Mouse (Mus musculus): ENCODE data around the gene Per1.

DNA sequence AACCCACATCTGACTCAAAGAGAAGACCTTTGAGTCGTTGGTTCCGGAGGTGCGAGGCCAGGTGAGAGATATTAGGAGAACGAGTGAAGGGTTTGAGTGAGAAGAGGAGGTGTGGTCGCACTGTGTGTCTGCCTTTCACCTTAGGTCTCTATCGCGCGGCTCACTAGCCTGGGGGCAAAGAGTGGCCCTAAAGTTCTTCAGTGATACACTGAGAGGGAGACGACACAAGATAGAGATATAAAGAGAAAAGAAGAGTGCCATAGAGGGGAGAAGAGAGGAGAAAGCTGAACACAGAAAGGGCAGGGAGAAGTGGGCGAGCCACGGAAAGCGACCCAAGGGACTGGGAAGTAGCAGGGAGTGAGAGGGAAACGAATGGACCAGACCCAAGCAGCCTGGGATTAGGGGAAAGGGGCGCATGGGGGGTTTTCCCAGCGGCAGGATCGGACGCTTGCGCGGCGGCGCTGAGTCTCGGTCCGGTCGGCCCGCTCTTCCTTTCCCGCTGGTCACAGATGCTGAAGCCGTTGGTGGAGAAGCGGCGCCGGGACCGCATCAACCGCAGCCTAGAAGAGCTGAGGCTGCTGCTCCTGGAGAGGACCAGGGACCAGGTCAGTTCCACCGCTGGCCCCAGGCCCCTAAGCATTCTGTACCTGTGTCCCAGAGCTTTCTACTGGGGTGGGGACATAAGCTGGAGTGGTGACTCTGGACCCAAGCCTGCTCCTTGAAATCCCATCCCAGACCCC, 26.2 kb downstream of the Per1 start:
- TF ChIP-seq CTCF (IDR thresholded peaks at IDR 0.05; ENCODE audit: control insufficient read depth, insufficient read depth, insufficient read length) (no peak), MYOG (IDR thresholded peaks at IDR 0.05; ENCODE audit: control insufficient read depth, extremely low read depth, insufficient read length) (no peak), FOSL1 (IDR thresholded peaks at IDR 0.05; ENCODE audit: insufficient read depth, low read length, poor library complexity, severe bottlenecking) (no peak), MAX (IDR thresholded peaks at IDR 0.05) (no peak), MYOD1 (IDR thresholded peaks at IDR 0.05; ENCODE audit: control insufficient read depth, insufficient read length, low read depth) (no peak), USF1 (IDR thresholded peaks at IDR 0.05; ENCODE audit: low read depth) (no peak), CEBPB (IDR thresholded peaks at IDR 0.05; ENCODE audit: low read depth) (no peak)

Data from C2C12 (cell line).